Mouse (Mus musculus) kidney, adult 8-10 months (tissue): ENCODE results near the gene Pitpnb.
A peak's percentile ranks its signal among the peaks of the same experiment; 100 is the strongest.

Experiments
- DNase-seq, 2 experiments: peaks; one replicate each; pipeline ENCODE4 v3.0.0; 2022

The Pitpnb gene

GRCm38 (mm10) chr5:111401879-111402650, 71.5 kb downstream of the Pitpnb start:
- no peak for DNase-seq

GRCm38 (mm10) chr5:111402651-111402996, 72.1 kb downstream of the Pitpnb start:
- DNase-seq = no peak

- DNase-seq = no peak
Measured at GRCm38 (mm10) chr5:111404721-111405120, 74.2 kb downstream of the Pitpnb start.

GRCm38 (mm10) chr5:111408470-111409105, 78.0 kb downstream of the Pitpnb start:
- DNase-seq = no peak

GRCm38 (mm10) chr5:111409412-111410044, 79.0 kb downstream of the Pitpnb start:
- DNase-seq = peak in 1 of 2 experiments; percentile 31

GRCm38 (mm10) chr5:111410665-111411064, 80.1 kb downstream of the Pitpnb start:
- no peak for DNase-seq

- DNase-seq = peak; percentile 40 to 75
Measured at GRCm38 (mm10) chr5:111414192-111414591, 83.6 kb downstream of the Pitpnb start.

- DNase-seq = no peak
Measured at GRCm38 (mm10) chr5:111414770-111415249, 84.2 kb downstream of the Pitpnb start.

- no peak for DNase-seq
Measured at GRCm38 (mm10) chr5:111415575-111415974, 85.0 kb downstream of the Pitpnb start.

- no peak for DNase-seq
Measured at GRCm38 (mm10) chr5:111416048-111416447, 85.5 kb downstream of the Pitpnb start.

GRCm38 (mm10) chr5:111416591-111417374, 86.2 kb downstream of the Pitpnb start, which contains the start of gene Mn1:
TSS of gene Mn1 (plus strand) at chr5:111417362.
- peak; percentile 76 to 86 for DNase-seq

GRCm38 (mm10) chr5:111417378-111418131, 87.0 kb downstream of the Pitpnb start:
- no peak for DNase-seq

GRCm38 (mm10) chr5:111418202-111419120, 87.9 kb downstream of the Pitpnb start:
- no peak for DNase-seq

- DNase-seq = no peak
Measured at GRCm38 (mm10) chr5:111419121-111419881, 88.7 kb downstream of the Pitpnb start.

- DNase-seq = no peak
Measured at GRCm38 (mm10) chr5:111420011-111420691, 89.6 kb downstream of the Pitpnb start.

GRCm38 (mm10) chr5:111420896-111421295, 90.3 kb downstream of the Pitpnb start:
- no peak for DNase-seq

GRCm38 (mm10) chr5:111421424-111421823, 90.9 kb downstream of the Pitpnb start:
- DNase-seq = no peak

- DNase-seq = no peak
Measured at GRCm38 (mm10) chr5:111422058-111422800, 91.7 kb downstream of the Pitpnb start.

GRCm38 (mm10) chr5:111423011-111423410, 92.4 kb downstream of the Pitpnb start:
- DNase-seq = no peak
